Mouse (Mus musculus) MEL (cell line): ENCODE data around the gene Kansl3.

Experiments
- CTCF ChIP-seq, 3 experiments: IDR thresholded peaks in 2 of 3; conservative IDR thresholded peaks in 1 of 3; 2 replicates each; pipeline ENCODE4 v1.5.1; 2011 to 2012; ENCODE audit warnings: low read length in 3 of 3, low read depth in 2 of 3, mild to moderate bottlenecking in 2 of 3, improper control_type of control experiment in 1 of 3, inconsistent platforms in 1 of 3, mixed read lengths in 1 of 3, moderate library complexity in 1 of 3; ENCODE audit not compliant: control insufficient read depth in 1 of 3, insufficient read depth in 1 of 3, poor library complexity in 1 of 3, severe bottlenecking in 1 of 3
- ELF1 ChIP-seq: IDR thresholded peaks from 2 replicates; pipeline ENCODE4 v1.6.1; 2014; ENCODE audit warnings: low read depth, mild to moderate bottlenecking, inconsistent platforms, low read length, improper control_type of control experiment, moderate library complexity
- EP300 ChIP-seq, 2 experiments: IDR thresholded peaks; 2 replicates each; pipeline ENCODE4 v1.6.1; 2011; ENCODE audit warnings: improper control_type of control experiment in 2 of 2, low read length in 2 of 2, low read depth in 1 of 2, mild to moderate bottlenecking in 1 of 2
- GABPA ChIP-seq: IDR thresholded peaks from 2 replicates; pipeline ENCODE4 v1.6.1; 2012; ENCODE audit warnings: low read depth, mild to moderate bottlenecking, inconsistent platforms, low read length, improper control_type of control experiment, moderate library complexity
- HCFC1 ChIP-seq: IDR thresholded peaks from 2 replicates; pipeline ENCODE4 v1.6.1; 2012; ENCODE audit warnings: low read depth, mild to moderate bottlenecking, inconsistent platforms, low read length, improper control_type of control experiment, moderate library complexity
- MAZ ChIP-seq: IDR thresholded peaks from 2 replicates; pipeline ENCODE4 v1.6.1; 2012; ENCODE audit warnings: low read depth, mild to moderate bottlenecking, inconsistent platforms, low read length, improper control_type of control experiment
- POLR2A ChIP-seq, 2 experiments: IDR thresholded peaks; 2 replicates each; pipeline ENCODE4 v1.6.1; 2011 to 2012; ENCODE audit warnings: low read length in 2 of 2, mild to moderate bottlenecking in 2 of 2, control low read depth in 1 of 2, improper control_type of control experiment in 1 of 2, low read depth in 1 of 2, moderate library complexity in 1 of 2; ENCODE audit not compliant: control insufficient read depth in 1 of 2, insufficient read depth in 1 of 2, poor library complexity in 1 of 2
- RAD21 ChIP-seq: IDR thresholded peaks from 2 replicates; pipeline ENCODE4 v1.6.1; 2011; ENCODE audit warnings: mild to moderate bottlenecking, low read depth, low read length, improper control_type of control experiment
- TAL1 ChIP-seq: IDR thresholded peaks from 2 replicates; pipeline ENCODE4 v1.6.1; 2012; ENCODE audit warnings: mild to moderate bottlenecking, inconsistent platforms, low read length, moderate library complexity, mixed read lengths
- TBP ChIP-seq: IDR thresholded peaks from 2 replicates; pipeline ENCODE4 v1.8.0; 2011; ENCODE audit warnings: low read depth, low read length, improper control_type of control experiment
- TCF12 ChIP-seq: IDR thresholded peaks from 2 replicates; pipeline ENCODE4 v1.6.1; 2014; ENCODE audit warnings: low read depth, mild to moderate bottlenecking, inconsistent platforms, low read length, improper control_type of control experiment, moderate library complexity
- USF1 ChIP-seq: IDR thresholded peaks from 2 replicates; pipeline ENCODE4 v1.6.1; 2014; ENCODE audit warnings: low read depth, mild to moderate bottlenecking, inconsistent platforms, low read length, improper control_type of control experiment, moderate library complexity
- ZMIZ1 ChIP-seq: IDR thresholded peaks from 2 replicates; pipeline ENCODE4 v1.6.1; 2012; ENCODE audit warnings: low read depth, mild to moderate bottlenecking, inconsistent platforms, low read length, improper control_type of control experiment, moderate library complexity

DNA sequence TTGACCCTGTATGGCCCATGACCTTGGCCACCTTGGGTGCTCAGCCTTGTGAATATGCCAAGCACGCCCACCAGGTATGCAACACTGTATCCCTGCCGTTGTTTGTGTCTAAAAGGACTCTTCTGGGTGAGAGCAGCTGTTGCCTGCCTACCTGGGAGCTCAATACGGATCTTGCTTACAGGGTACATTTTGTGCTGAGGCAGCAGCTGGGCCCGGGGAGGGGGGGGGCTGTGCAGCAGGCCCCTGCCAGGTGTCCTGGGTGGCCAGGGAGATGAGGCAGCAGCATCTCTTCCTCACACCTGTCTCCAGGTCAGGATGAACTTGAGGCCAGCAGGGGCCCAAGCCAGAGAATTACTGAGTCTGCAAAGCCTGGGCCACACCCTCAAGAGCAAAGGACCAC is 70.9 kb downstream of the Kansl3 start:
- no peak for TF ChIP-seq POLR2A (IDR thresholded peaks at IDR 0.05; ENCODE audit: control insufficient read depth in 1 of 2, insufficient read depth in 1 of 2, low read depth in 1 of 2, low read length in 2 of 2, poor library complexity in 1 of 2)
- no peak for TF ChIP-seq HCFC1
- TF ChIP-seq CTCF (IDR thresholded peaks at IDR 0.05 in 2 of 3, conservative IDR thresholded peaks at IDR 0.05 in 1 of 3; ENCODE audit: control insufficient read depth in 1 of 3, insufficient read depth in 1 of 3, low read depth in 2 of 3, low read length in 3 of 3, poor library complexity in 1 of 3, severe bottlenecking in 1 of 3): no peak
- no peak for TF ChIP-seq RAD21
- TF ChIP-seq ELF1: no peak
- no peak for TF ChIP-seq TAL1
- no peak for TF ChIP-seq USF1
- TF ChIP-seq TCF12: no peak
- TF ChIP-seq TBP: no peak
- no peak for TF ChIP-seq GABPA
- TF ChIP-seq EP300 (IDR thresholded peaks at IDR 0.05; ENCODE audit: low read depth in 1 of 2, low read length in 2 of 2): no peak
- TF ChIP-seq MAZ: no peak
- TF ChIP-seq ZMIZ1: no peak
